Mouse (Mus musculus) myocyte (in vitro differentiated cells): ENCODE measurements at regions not wholly inside any gene's neighbourhood (a gene's known extent, or its start where the extent isn't known, plus 50 kb on each side); places are given as distances from the start of the nearest gene placed in this dataset.

ENCODE experiments used
- CEBPB ChIP-seq: IDR thresholded peaks from 2 replicates; pipeline ENCODE4 v1.6.1; 2011; ENCODE audit warnings: mild to moderate bottlenecking, moderate library complexity; ENCODE audit not compliant: poor library complexity, insufficient read depth, severe bottlenecking
- MAX ChIP-seq: IDR thresholded peaks from one replicate; pipeline ENCODE4 v1.6.1; 2011; ENCODE audit warnings: low read depth, mild to moderate bottlenecking, control low read depth
- MYOG ChIP-seq, 3 experiments: IDR thresholded peaks; one replicate each; pipeline ENCODE4 v1.6.1; 2011; ENCODE audit warnings: control low read depth in 2 of 3, low read depth in 2 of 3, mild to moderate bottlenecking in 2 of 3; ENCODE audit not compliant: insufficient read length in 2 of 3, control insufficient read depth in 1 of 3, insufficient read depth in 1 of 3
- POLR2A ChIP-seq: IDR thresholded peaks from one replicate; pipeline ENCODE4 v1.6.1; 2011; ENCODE audit warnings: low read depth, mild to moderate bottlenecking, control low read depth, moderate library complexity; ENCODE audit not compliant: insufficient read length

DNA sequence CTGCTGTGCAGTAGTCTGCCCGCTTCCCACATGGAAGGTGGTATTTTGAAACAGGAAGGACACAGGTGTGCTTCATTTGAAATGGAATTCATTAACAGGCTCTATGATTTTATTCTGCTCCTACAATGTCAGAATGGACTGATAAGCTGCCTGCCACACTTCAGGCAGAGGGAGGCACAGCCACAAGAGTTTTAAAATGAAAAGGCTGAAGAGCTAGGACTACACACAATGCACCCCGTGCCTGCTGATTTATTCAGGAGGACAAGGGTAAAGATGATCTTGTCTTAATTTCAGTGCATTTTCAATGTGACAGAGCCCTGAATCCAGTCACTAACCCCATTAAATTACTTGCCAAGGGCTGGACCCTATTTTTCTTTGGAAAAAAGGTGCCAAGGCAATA, 177.3 kb upstream of the Galnt5 start:
- TF ChIP-seq POLR2A: no peak
- TF ChIP-seq CEBPB: no peak
- TF ChIP-seq MYOG (IDR thresholded peaks at IDR 0.05; ENCODE audit: control insufficient read depth in 1 of 3, insufficient read depth in 1 of 3, insufficient read length in 2 of 3, low read depth in 2 of 3): no peak
- no peak for TF ChIP-seq MAX
